Mouse (Mus musculus) stomach, postnatal 0 days (tissue): Measurements from ENCODE around the gene Itprid1.

Experiments
- CTCF ChIP-seq: IDR thresholded peaks from 2 replicates; pipeline ENCODE4 v1.5.1; 2016; ENCODE audit warnings: antibody characterized with exemption, low read depth, mild to moderate bottlenecking, moderate library complexity
- EP300 ChIP-seq: optimal IDR thresholded peaks from 2 replicates; pipeline ENCODE3; 2016; ENCODE audit warnings: antibody characterized with exemption

- no peak for TF ChIP-seq CTCF
- no peak for TF ChIP-seq EP300
These were observed 65.1 kb downstream of the Itprid1 start for GRCm38 (mm10) chr6:55901568-55902328.
